Mouse (Mus musculus) lung, postnatal 36 days (tissue): ENCODE measurements around the gene Fut7.
A peak's percentile ranks its signal among the peaks of the same experiment; 100 is the strongest.
"Not testable (repeated sequence)": the region's sequence is repeated elsewhere in the genome, so short reads cannot be mapped to it uniquely, and the experiment has no call there.

Experiments
- DNase-seq: peaks from one replicate; pipeline ENCODE4 v3.0.0; 2022; ENCODE audit warnings: mixed read lengths

Gene Fut7

GRCm38 (mm10) chr2:25422587-25423410 lies at the start of gene Fut7:
Gene Fut7, plus strand, starts transcription at chr2:25423267.
- DNase-seq = peak; percentile 68

- no peak for DNase-seq
Measured at GRCm38 (mm10) chr2:25373431-25373830, 49.6 kb upstream of the Fut7 start.

GRCm38 (mm10) chr2:25376589-25376988 lies 46.5 kb upstream of the Fut7 start:
- peak; percentile 77 for DNase-seq

- DNase-seq = no peak
Measured at GRCm38 (mm10) chr2:25384492-25384891, 38.6 kb upstream of the Fut7 start.

- no peak for DNase-seq
Measured at GRCm38 (mm10) chr2:25391266-25391665, 31.8 kb upstream of the Fut7 start.

GRCm38 (mm10) chr2:25394281-25395221 lies 28.5 kb upstream of the Fut7 start:
- peak; percentile 23 for DNase-seq

GRCm38 (mm10) chr2:25395721-25396596 lies 27.1 kb upstream of the Fut7 start, which contains the start of gene Entpd2:
Gene Entpd2, plus strand, starts transcription at chr2:25395874.
- DNase-seq = peak; percentile 53

GRCm38 (mm10) chr2:25396597-25396983 lies 26.5 kb upstream of the Fut7 start:
- DNase-seq = no peak

GRCm38 (mm10) chr2:25397010-25397409 lies 26.1 kb upstream of the Fut7 start:
- no peak for DNase-seq

- DNase-seq = no peak
Measured at GRCm38 (mm10) chr2:25398065-25398464, 25.0 kb upstream of the Fut7 start.

- no peak for DNase-seq
Measured at GRCm38 (mm10) chr2:25399051-25399450, 24.0 kb upstream of the Fut7 start, which contains the start of gene Npdc1. Gene Npdc1, plus strand, starts transcription at chr2:25399351.

GRCm38 (mm10) chr2:25400291-25400690 lies 22.8 kb upstream of the Fut7 start:
- DNase-seq = no peak

- DNase-seq = peak; percentile 80
Measured at GRCm38 (mm10) chr2:25400764-25401163, 22.3 kb upstream of the Fut7 start.

- DNase-seq = peak; percentile 92
Measured at GRCm38 (mm10) chr2:25402377-25402971, 20.6 kb upstream of the Fut7 start.

- peak; percentile 83 for DNase-seq
Measured at GRCm38 (mm10) chr2:25402972-25403601, 20.0 kb upstream of the Fut7 start.

- DNase-seq = no peak
Measured at GRCm38 (mm10) chr2:25403994-25404393, 19.1 kb upstream of the Fut7 start.

- DNase-seq = no peak
Measured at GRCm38 (mm10) chr2:25408908-25409307, 14.2 kb upstream of the Fut7 start.

GRCm38 (mm10) chr2:25413436-25413835 lies 9.6 kb upstream of the Fut7 start:
- not testable (repeated sequence) for DNase-seq

- DNase-seq = peak; percentile 44
Measured at GRCm38 (mm10) chr2:25417426-25417825, 5.6 kb upstream of the Fut7 start.

- peak; percentile 65 for DNase-seq
Measured at GRCm38 (mm10) chr2:25421896-25422295, 1.2 kb upstream of the Fut7 start.

- DNase-seq = no peak
Measured at GRCm38 (mm10) chr2:25423626-25424025, 559 bp downstream of the Fut7 start.
